Mouse (Mus musculus) testis, postnatal 10 days (tissue): ENCODE data around the gene Frmpd2.
"Not testable (repeated sequence)": the region's sequence is repeated elsewhere in the genome, so short reads cannot be mapped to it uniquely, and the experiment has no call there.

Source experiments
- DNase-seq: peaks from one replicate; pipeline ENCODE4 v3.0.0; 2021; ENCODE audit warnings: low spot score

Gene Frmpd2

GRCm38 (mm10) chr14:33471331-33471730 is at the start of gene Frmpd2:
Gene Frmpd2, plus strand, starts transcription at chr14:33471696.
- DNase-seq, result no peak

- DNase-seq, result no peak
Observed at GRCm38 (mm10) chr14:33423003-33423402, 48.5 kb upstream of the Frmpd2 start.

GRCm38 (mm10) chr14:33424124-33424523 is 47.4 kb upstream of the Frmpd2 start:
- DNase-seq, result no peak

- not testable (repeated sequence) for DNase-seq
Observed at GRCm38 (mm10) chr14:33432485-33432884, 39.0 kb upstream of the Frmpd2 start.

- no peak for DNase-seq
Observed at GRCm38 (mm10) chr14:33443780-33444179, 27.7 kb upstream of the Frmpd2 start.

GRCm38 (mm10) chr14:33445962-33446361 is 25.5 kb upstream of the Frmpd2 start:
- DNase-seq, result no peak

- DNase-seq, result no peak
Observed at GRCm38 (mm10) chr14:33446561-33447023, 24.9 kb upstream of the Frmpd2 start.

- peak; percentile 100 for DNase-seq
Observed at GRCm38 (mm10) chr14:33447027-33447569, 24.4 kb upstream of the Frmpd2 start, which contains the start of gene Mapk8. Gene Mapk8, minus strand, starts transcription at chr14:33447158.

GRCm38 (mm10) chr14:33448276-33448675 is 23.2 kb upstream of the Frmpd2 start:
- DNase-seq, result no peak

- no peak for DNase-seq
Observed at GRCm38 (mm10) chr14:33449296-33449840, 22.1 kb upstream of the Frmpd2 start.

GRCm38 (mm10) chr14:33450331-33450730 is 21.2 kb upstream of the Frmpd2 start:
- DNase-seq, result no peak

- no peak for DNase-seq
Observed at GRCm38 (mm10) chr14:33463658-33464057, 7.8 kb upstream of the Frmpd2 start.

GRCm38 (mm10) chr14:33467766-33468165 is 3.7 kb upstream of the Frmpd2 start:
- no peak for DNase-seq

GRCm38 (mm10) chr14:33474461-33474860 is 3.0 kb downstream of the Frmpd2 start:
- DNase-seq, result no peak

- no peak for DNase-seq
Observed at GRCm38 (mm10) chr14:33476094-33476760, 4.7 kb downstream of the Frmpd2 start.

GRCm38 (mm10) chr14:33481991-33482390 is 10.5 kb downstream of the Frmpd2 start:
- no peak for DNase-seq

GRCm38 (mm10) chr14:33487805-33488550 is 16.5 kb downstream of the Frmpd2 start:
- DNase-seq, result no peak

GRCm38 (mm10) chr14:33495226-33495625 is 23.7 kb downstream of the Frmpd2 start:
- DNase-seq, result no peak

- DNase-seq, result peak; percentile 35
Observed at GRCm38 (mm10) chr14:33497418-33497817, 25.9 kb downstream of the Frmpd2 start.

GRCm38 (mm10) chr14:33498849-33499248 is 27.4 kb downstream of the Frmpd2 start:
- peak; percentile 35 for DNase-seq

- DNase-seq, result peak; percentile 43
Observed at GRCm38 (mm10) chr14:33500631-33501030, 29.1 kb downstream of the Frmpd2 start.

- peak; percentile 26 for DNase-seq
Observed at GRCm38 (mm10) chr14:33503311-33503710, 31.8 kb downstream of the Frmpd2 start.

- DNase-seq, result no peak
Observed at GRCm38 (mm10) chr14:33506696-33507095, 35.2 kb downstream of the Frmpd2 start.
